Mouse (Mus musculus) brain, embryonic 14.5 days (tissue): ENCODE data around the gene Rhbdf2.

Experiments
- CTCF ChIP-seq: fragments of 200-500 bp; IDR thresholded peaks from 2 replicates; pipeline ENCODE4 v1.5.1; 2012; ENCODE audit warnings: inconsistent platforms, mild to moderate bottlenecking, moderate library complexity, borderline replicate concordance; ENCODE audit not compliant: insufficient read depth, insufficient read length; ENCODE audit errors: extremely low read depth
- POLR2A ChIP-seq: fragments of 200-500 bp; IDR thresholded peaks from 2 replicates; pipeline ENCODE4 v1.6.1; 2012; ENCODE audit warnings: mild to moderate bottlenecking, inconsistent platforms, borderline replicate concordance; ENCODE audit not compliant: poor library complexity, insufficient read depth, insufficient read length, severe bottlenecking; ENCODE audit errors: extremely low read depth

DNA sequence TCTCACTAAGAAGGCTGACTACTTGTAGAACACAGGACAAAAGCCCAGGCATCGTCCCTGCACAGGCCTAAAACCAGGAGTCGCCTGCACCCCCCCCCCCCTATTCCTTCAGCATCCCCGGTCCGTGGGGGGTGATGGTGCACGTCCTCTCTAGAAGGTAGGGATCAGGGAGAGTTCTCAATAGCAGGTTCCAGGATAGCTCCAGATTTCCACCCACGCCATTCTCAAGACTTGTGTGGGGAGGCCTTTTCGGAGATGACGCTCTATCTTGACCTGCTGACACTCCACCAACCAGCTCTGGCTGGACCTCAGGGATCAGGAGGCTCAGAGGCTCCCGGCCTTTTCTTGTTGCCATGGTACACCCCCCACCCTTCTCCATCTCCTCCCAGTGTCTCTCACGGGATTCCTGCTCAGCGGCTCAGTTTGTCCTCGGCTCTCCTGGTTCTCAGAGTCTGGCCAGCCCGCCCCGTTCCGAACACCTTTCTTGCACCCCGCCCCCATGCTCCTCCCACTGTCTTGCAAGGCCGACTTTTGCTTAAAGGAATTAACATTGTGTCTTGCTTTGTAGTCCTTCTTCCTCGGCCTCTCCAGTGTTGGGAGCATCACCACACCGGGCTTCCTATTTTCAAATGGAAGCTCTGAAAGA is 16.9 kb upstream of the Rhbdf2 start:
- TF ChIP-seq POLR2A (no peak), CTCF (no peak)
